In the genomic region with DNA sequence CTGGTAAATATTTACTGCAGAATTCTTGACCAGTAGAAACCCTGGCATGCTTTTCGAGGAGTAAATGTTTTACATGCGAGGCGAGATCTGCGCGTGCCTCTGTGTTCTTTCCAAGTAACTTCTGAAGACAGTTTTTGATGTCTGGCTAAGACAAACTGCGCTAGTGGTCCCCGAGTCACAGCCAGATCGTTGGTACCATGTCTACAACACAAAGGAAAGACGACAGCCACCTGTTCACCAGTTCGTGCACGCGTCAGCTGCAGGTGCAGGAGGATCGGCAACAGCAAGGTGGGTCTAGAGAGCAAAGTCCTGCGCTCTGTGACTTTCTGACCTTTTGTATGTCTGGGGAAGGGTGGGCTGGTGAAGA, we compare ENCODE assay signal across 9 mouse cellular contexts. TPM values are rescaled to one million over a fixed set of nuclear protein-coding genes. Genes with fewer than 3 reads are reported as not detected.
A peak's percentile ranks its signal among the peaks of the same experiment; 100 is the strongest.
DNase-seq lines count a peak whose midpoint lies in the region; ATAC-seq and TF ChIP-seq lines count a peak whose summit lies in the region.
"Had no signal": no experiment of that assay in that cellular context is flagged by ENCODE, and none has a peak within 500 bp of the region (broad histone marks: within the 10 kb centered on the region; RNA-seq: fewer than 3 reads in every experiment).

No protein-coding gene starts in this region.

- H3K9me3 ChIP-seq in hindbrain, embryonic 15.5 days: no peaks in the 10 kb centered on the region
- no peaks in the 10 kb centered on the region for H3K9me3 ChIP-seq in liver, embryonic 11.5 days (ENCODE audit: control insufficient read depth, low read length)

- no peaks in the 10 kb centered on the region for H3K27me3 ChIP-seq in hindbrain, embryonic 15.5 days
- no peaks in the 10 kb centered on the region; the same call in 1 of the 2 replicates for H3K27me3 ChIP-seq in liver, embryonic 11.5 days (replicated peaks; ENCODE audit: control insufficient read depth, insufficient read depth, low read length)

- intact Hi-C loops in gastrocnemius, adult 2 months (cut with DNase I): no loop called here
- intact Hi-C loops in gastrocnemius, postnatal 36 days (cut with DNase I): no loop called here

- no peak for DNase-seq in gastrocnemius, adult 2 months
- no peak for DNase-seq in gastrocnemius, postnatal 36 days
- DNase-seq in A20 (ENCODE audit: low read depth, low spot score): peak; percentile 44
- no peak for DNase-seq in liver, embryonic 11.5 days (ENCODE audit: low spot score)
- DNase-seq in retina, postnatal 1 day: no peak
- no peak for DNase-seq in urinary bladder, adult 18-20 months (ENCODE audit: low spot score in 2 of 2)
- DNase-seq in urinary bladder, postnatal 4 days (ENCODE audit: low spot score in 2 of 2): no peak

- TF ChIP-seq CTCF in gastrocnemius, adult 2 months (IDR thresholded peaks at IDR 0.05): no peak

- H3K27ac ChIP-seq in gastrocnemius, adult 2 months: no peak overlapping the region
- H3K27ac ChIP-seq in hindbrain, embryonic 15.5 days (replicated peaks): 0 out of 2 replicates have a peak overlapping the region, but pooled peaks have one; percentile 16
- H3K27ac ChIP-seq in liver, embryonic 11.5 days (ENCODE audit: low read depth, low read length): no peak overlapping the region

- no peaks in the 10 kb centered on the region for H3K36me3 ChIP-seq in hindbrain, embryonic 15.5 days
- H3K36me3 ChIP-seq in liver, embryonic 11.5 days (ENCODE audit: control insufficient read depth, insufficient read depth, low read length): no peaks in the 10 kb centered on the region

- H3K4me2 ChIP-seq in hindbrain, embryonic 15.5 days: peak overlapping the region; percentile 42
- H3K4me2 ChIP-seq in liver, embryonic 11.5 days: peak overlapping the region; percentile 45

- H3K4me1 ChIP-seq in hindbrain, embryonic 15.5 days (replicated peaks): 0 out of 2 replicates have a peak, but pooled peaks cover 5% of the 10 kb centered on the region
- no peaks in the 10 kb centered on the region for H3K4me1 ChIP-seq in liver, embryonic 11.5 days (replicated peaks; ENCODE audit: control insufficient read depth, insufficient read depth, low read length)

- no peak for ATAC-seq in hindbrain, embryonic 15.5 days (ENCODE audit: low FRiP score, low read depth)
- no peak for ATAC-seq in liver, embryonic 11.5 days (replicated peaks; ENCODE audit: low FRiP score)

- no peak overlapping the region for H3K9ac ChIP-seq in hindbrain, embryonic 15.5 days
- H3K9ac ChIP-seq in liver, embryonic 11.5 days (ENCODE audit: low read depth, low read length): no peak overlapping the region

- WGBS in hindbrain, embryonic 15.5 days: 79% methylated on average over 14 of the region's 14 CpGs
- WGBS in liver, embryonic 11.5 days: 80% methylated on average over 14 of the region's 14 CpGs

- peak overlapping the region; percentile 44 for H3K4me3 ChIP-seq in gastrocnemius, adult 2 months
- 0 out of 2 replicates have a peak overlapping the region, but pooled peaks have one; percentile 0 for H3K4me3 ChIP-seq in hindbrain, embryonic 15.5 days
- H3K4me3 ChIP-seq in liver, embryonic 11.5 days (ENCODE audit: low read depth, low read length): peak overlapping the region; percentile 17; the same call in 1 of the 2 replicates

RNA-seq across cellular contexts. Expression of gene Ranbp3l, which starts 0.5 kb away (rescaled TPM):
- total RNA-seq in gastrocnemius, adult 2 months (2021): under 1 TPM in 1 of 2 experiments, not detected in 1; 0.20 TPM
- under 1 TPM; 0.08 to 0.17 TPM for total RNA-seq in gastrocnemius, postnatal 36 days (2021)
- polyA plus RNA-seq in hindbrain, embryonic 15.5 days (2015; fragmentation: Nextera tagmentation; extraction: Ambion mirVana): 12.4 and 14.1 TPM in 2 replicates
- polyA plus RNA-seq in liver, embryonic 11.5 days (2014; fragmentation: Nextera tagmentation; extraction: Ambion mirVana): 0.06 and 0.27 TPM in 2 replicates
- polyA plus RNA-seq: limb, embryonic 11.5 days had no signal
